Comparison of ENCODE assay signal across 20 mouse cellular contexts in the genomic region with DNA sequence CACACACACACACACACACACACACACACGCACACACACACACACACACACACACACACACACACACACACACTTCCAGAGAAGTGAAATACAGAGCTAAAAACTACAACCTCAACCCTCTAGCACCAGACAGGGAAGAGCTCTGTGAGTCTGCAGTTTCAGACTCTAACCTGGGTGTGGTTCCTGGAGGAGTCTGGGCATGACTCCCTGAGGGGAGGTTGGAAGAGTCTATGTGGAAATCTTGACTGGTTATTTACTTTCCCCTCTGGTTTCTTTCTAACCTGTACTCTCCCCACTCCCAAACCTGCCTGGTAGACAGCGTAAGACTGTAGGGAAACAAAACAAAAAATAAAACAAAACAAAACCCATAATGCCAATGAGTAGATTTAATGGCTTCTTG. TPM values are rescaled to one million over a fixed set of nuclear protein-coding genes. Genes with fewer than 3 reads are reported as not detected.
DNase-seq lines count a peak whose midpoint lies in the region; ATAC-seq lines count a peak whose summit lies in the region.
"Had no signal": no experiment of that assay in that cellular context is flagged by ENCODE, and none has a peak within 500 bp of the region (broad histone marks: within the 10 kb centered on the region; RNA-seq: fewer than 3 reads in every experiment).

No protein-coding gene starts in this region.

- DNase-seq in embryonic facial prominence, embryonic 14.5 days (ENCODE audit: low spot score) = no peak
- DNase-seq in embryonic facial prominence, embryonic 10.5 days (ENCODE audit: low spot score) = no peak
- no peak for DNase-seq in kidney, adult 11 months
- no peak for DNase-seq in B cell, adult 2 months
- DNase-seq in kidney, adult 8-10 months = no peak
- DNase-seq: adrenal gland, postnatal 14 days; cerebellum, adult 11-12 months; cerebellum, adult 9-10 months; cerebellum, postnatal 25 days; gastrocnemius, adult 2 months; gastrocnemius, postnatal 25 days had no signal

- no peak overlapping the region for H3K4me3 ChIP-seq in embryonic facial prominence, embryonic 14.5 days (ENCODE audit: low read depth, low read length)
- no peak overlapping the region for H3K4me3 ChIP-seq in embryonic facial prominence, embryonic 10.5 days
- no peak overlapping the region for H3K4me3 ChIP-seq in intestine, embryonic 16.5 days (ENCODE audit: low read length)
- H3K4me3 ChIP-seq in stomach, embryonic 16.5 days (replicated peaks; ENCODE audit: low read length) = no peak overlapping the region
- H3K4me3 ChIP-seq: embryonic facial prominence, embryonic 13.5 days; erythroblast, embryonic 14.5 days; forebrain, embryonic 10.5 days; gastrocnemius, adult 2 months; heart, embryonic 12.5 days; hindbrain, embryonic 15.5 days had no signal

- peaks cover 11% of the 10 kb centered on the region for H3K4me1 ChIP-seq in embryonic facial prominence, embryonic 14.5 days (ENCODE audit: control insufficient read depth, insufficient read depth, low read length)
- H3K4me1 ChIP-seq in embryonic facial prominence, embryonic 10.5 days = no peaks in the 10 kb centered on the region
- 0 out of 2 replicates have a peak, but pooled peaks cover 2% of the 10 kb centered on the region for H3K4me1 ChIP-seq in intestine, embryonic 16.5 days (ENCODE audit: control insufficient read depth, insufficient read depth, low read length)
- H3K4me1 ChIP-seq in stomach, embryonic 16.5 days (ENCODE audit: control insufficient read depth, insufficient read depth, low read length) = no peaks in the 10 kb centered on the region
- H3K4me1 ChIP-seq: forebrain, embryonic 10.5 days; heart, embryonic 12.5 days; hindbrain, embryonic 15.5 days had no signal

- no peaks in the 10 kb centered on the region for H3K27me3 ChIP-seq in embryonic facial prominence, embryonic 14.5 days (replicated peaks; ENCODE audit: control insufficient read depth, insufficient read depth, low read length)
- H3K27me3 ChIP-seq in embryonic facial prominence, embryonic 10.5 days (replicated peaks; ENCODE audit: low read depth, poor library complexity, severe bottlenecking) = no peaks in the 10 kb centered on the region
- H3K27me3 ChIP-seq in intestine, embryonic 16.5 days (replicated peaks; ENCODE audit: control insufficient read depth, insufficient read depth, low read length) = no peaks in the 10 kb centered on the region
- H3K27me3 ChIP-seq in stomach, embryonic 16.5 days (ENCODE audit: control insufficient read depth, insufficient read depth, low read length) = no peaks in the 10 kb centered on the region
- H3K27me3 ChIP-seq: embryonic facial prominence, embryonic 13.5 days; heart, embryonic 12.5 days; hindbrain, embryonic 15.5 days had no signal

- H3K36me3 ChIP-seq in embryonic facial prominence, embryonic 14.5 days (ENCODE audit: control insufficient read depth, insufficient read depth, low read length) = no peaks in the 10 kb centered on the region
- H3K36me3 ChIP-seq in embryonic facial prominence, embryonic 10.5 days (replicated peaks) = no peaks in the 10 kb centered on the region
- H3K36me3 ChIP-seq in intestine, embryonic 16.5 days (ENCODE audit: control insufficient read depth, insufficient read depth, low read length) = no peaks in the 10 kb centered on the region
- no peaks in the 10 kb centered on the region for H3K36me3 ChIP-seq in stomach, embryonic 16.5 days (ENCODE audit: control insufficient read depth, insufficient read depth, low read length)
- H3K36me3 ChIP-seq: embryonic facial prominence, embryonic 13.5 days; forebrain, embryonic 10.5 days; G1E; heart, embryonic 12.5 days; hindbrain, embryonic 15.5 days had no signal

- H3K27ac ChIP-seq in embryonic facial prominence, embryonic 14.5 days (replicated peaks; ENCODE audit: low read depth, low read length) = no peak overlapping the region
- no peak overlapping the region for H3K27ac ChIP-seq in embryonic facial prominence, embryonic 10.5 days (replicated peaks)
- H3K27ac ChIP-seq in intestine, embryonic 16.5 days (ENCODE audit: low read length) = no peak overlapping the region
- peak overlapping the region; percentile 37 for H3K27ac ChIP-seq in stomach, embryonic 16.5 days (ENCODE audit: low read length)
- H3K27ac ChIP-seq: embryonic facial prominence, embryonic 13.5 days; forebrain, embryonic 10.5 days; gastrocnemius, adult 2 months; hindbrain, embryonic 15.5 days had no signal

- ATAC-seq in embryonic facial prominence, embryonic 14.5 days (ENCODE audit: low read depth) = 0 out of 2 replicates have a peak, but pooled peaks have one; percentile 52
- ATAC-seq in intestine, embryonic 16.5 days = peak; percentile 44; the same call in 1 of the 2 replicates
- ATAC-seq in stomach, embryonic 16.5 days (ENCODE audit: insufficient read depth, low FRiP score) = no peak
- ATAC-seq: forebrain, embryonic 14.5 days had no signal

- WGBS in embryonic facial prominence, embryonic 14.5 days = 85% methylated on average over 1 of the region's 2 CpGs
- WGBS in embryonic facial prominence, embryonic 10.5 days = 82% methylated on average over 2 of the region's 2 CpGs
- WGBS in intestine, embryonic 16.5 days = 81% methylated on average over 2 of the region's 2 CpGs
- 78% methylated on average over 2 of the region's 2 CpGs for WGBS in stomach, embryonic 16.5 days

- 0 out of 2 replicates have a peak, but pooled peaks cover 4% of the 10 kb centered on the region for H3K9me3 ChIP-seq in embryonic facial prominence, embryonic 14.5 days (ENCODE audit: control insufficient read depth, low read length)
- no peaks in the 10 kb centered on the region for H3K9me3 ChIP-seq in embryonic facial prominence, embryonic 10.5 days
- no peaks in the 10 kb centered on the region for H3K9me3 ChIP-seq in intestine, embryonic 16.5 days (ENCODE audit: control insufficient read depth, low read length)
- H3K9me3 ChIP-seq in stomach, embryonic 16.5 days (replicated peaks; ENCODE audit: control insufficient read depth, low read length) = peaks cover 4% of the 10 kb centered on the region; the same call in 1 of the 2 replicates
- H3K9me3 ChIP-seq: embryonic facial prominence, embryonic 13.5 days; forebrain, embryonic 10.5 days; hindbrain, embryonic 15.5 days had no signal

- H3K9ac ChIP-seq in embryonic facial prominence, embryonic 14.5 days (ENCODE audit: low read depth, low read length) = no peak overlapping the region
- no peak overlapping the region for H3K9ac ChIP-seq in intestine, embryonic 16.5 days (ENCODE audit: low read depth, low read length)
- H3K9ac ChIP-seq in stomach, embryonic 16.5 days (ENCODE audit: low read length) = no peak overlapping the region
- H3K9ac ChIP-seq: embryonic facial prominence, embryonic 13.5 days; heart, embryonic 12.5 days; hindbrain, embryonic 15.5 days had no signal

- H3K4me2 ChIP-seq in embryonic facial prominence, embryonic 14.5 days (ENCODE audit: low read depth, low read length) = no peak overlapping the region
- no peak overlapping the region for H3K4me2 ChIP-seq in intestine, embryonic 16.5 days (ENCODE audit: low read depth, low read length)
- no peak overlapping the region for H3K4me2 ChIP-seq in stomach, embryonic 16.5 days (ENCODE audit: low read depth, low read length)
- H3K4me2 ChIP-seq: embryonic facial prominence, embryonic 13.5 days; heart, embryonic 12.5 days; hindbrain, embryonic 15.5 days had no signal

RNA-seq across cellular contexts. Expression of gene Dhx15, which starts 41.9 kb away (rescaled TPM):
- 76.3 and 81.4 TPM in 2 replicates for polyA plus RNA-seq in embryonic facial prominence, embryonic 14.5 days (2014; fragmentation: Nextera tagmentation; extraction: Ambion mirVana)
- 214 and 221 TPM in 2 replicates for polyA plus RNA-seq in embryonic facial prominence, embryonic 10.5 days (2016; fragmentation: Nextera tagmentation; extraction: Ambion mirVana)
- 118 and 127 TPM in 2 replicates for polyA plus RNA-seq in intestine, embryonic 16.5 days (2015; fragmentation: Nextera tagmentation; extraction: Ambion mirVana)
- 141 and 142 TPM in 2 replicates for polyA plus RNA-seq in stomach, embryonic 16.5 days (2015; fragmentation: Nextera tagmentation; extraction: Ambion mirVana)
